ENCODE assay signal across 7 mouse cellular contexts in genomic region chr17:56935363-56936131, GRCm38 (mm10). TPM values are rescaled to one million over a fixed set of nuclear protein-coding genes. Genes with fewer than 3 reads are reported as not detected.
A peak's percentile ranks its signal among the peaks of the same experiment; 100 is the strongest.
DNase-seq lines count a peak whose midpoint lies in the region; ATAC-seq lines count a peak whose summit lies in the region.

Mllt1 (minus strand) TSS chr17:56935415.

- DNase-seq in adrenal gland, adult 2 months, result peak; percentile 100
- DNase-seq in embryo, embryonic 11.5 days (ENCODE audit: low read depth, low spot score), result peak; percentile 97
- peak; percentile 98 to 99 for DNase-seq in gastrocnemius, postnatal 36 days
- peak; percentile 98 to 99 for DNase-seq in left cerebral cortex, postnatal 25 days (ENCODE audit: low spot score in 2 of 2)
- DNase-seq in midbrain, embryonic 10.5 days (ENCODE audit: low spot score), result peak; percentile 100
- peak; percentile 99 for DNase-seq in right cerebral cortex, postnatal 4 days

- peak within 1 kb of the TSS; percentile 80 for H3K27ac ChIP-seq in intestine, embryonic 15.5 days
- peak within 1 kb of the TSS; percentile 98 for H3K27ac ChIP-seq in midbrain, embryonic 10.5 days (replicated peaks)

- H3K9ac ChIP-seq in intestine, embryonic 15.5 days, result peak within 1 kb of the TSS; percentile 95

- H3K4me1 ChIP-seq in intestine, embryonic 15.5 days (replicated peaks), result peaks cover 21% of the 10 kb centered on the region
- H3K4me1 ChIP-seq in midbrain, embryonic 10.5 days, result peaks cover 35% of the 10 kb centered on the region

- H3K4me2 ChIP-seq in intestine, embryonic 15.5 days (replicated peaks), result peak within 1 kb of the TSS; percentile 90

- 4% methylated on average over 69 of the region's 76 CpGs for WGBS in intestine, embryonic 15.5 days
- 2% methylated on average over 76 of the region's 76 CpGs for WGBS in midbrain, embryonic 10.5 days

- ATAC-seq in intestine, embryonic 15.5 days, result peak; percentile 99

- intact Hi-C loops in gastrocnemius, postnatal 36 days (cut with DNase I), result loop anchor here (5.0 kb wide), 1 partner anchor 33 kb away; no protein-coding TSS in a partner anchor
- intact Hi-C loops in left cerebral cortex, postnatal 25 days (cut with DNase I), result loop anchor here (1.0 to 5.0 kb wide), 3 partner anchors 37 to 128 kb away; no protein-coding TSS in a partner anchor

- peak within 1 kb of the TSS; percentile 94 for H3K4me3 ChIP-seq in intestine, embryonic 15.5 days (replicated peaks)
- peak within 1 kb of the TSS; percentile 97 for H3K4me3 ChIP-seq in midbrain, embryonic 10.5 days

- H3K9me3 ChIP-seq in intestine, embryonic 15.5 days, result no peaks in the 10 kb centered on the region
- H3K9me3 ChIP-seq in midbrain, embryonic 10.5 days (replicated peaks), result no peaks in the 10 kb centered on the region

- H3K36me3 ChIP-seq in intestine, embryonic 15.5 days, result no peaks in the 10 kb centered on the region
- peaks cover 31% of the 10 kb centered on the region for H3K36me3 ChIP-seq in midbrain, embryonic 10.5 days

- H3K27me3 ChIP-seq in intestine, embryonic 15.5 days (replicated peaks), result no peaks in the 10 kb centered on the region
- H3K27me3 ChIP-seq in midbrain, embryonic 10.5 days (ENCODE audit: low read depth, poor library complexity, severe bottlenecking), result peaks cover 11% of the 10 kb centered on the region

RNA-seq across cellular contexts. Expression of gene Mllt1, which starts in this region (rescaled TPM):
- 10 to 100 TPM; 32.9 to 46.8 TPM for total RNA-seq in adrenal gland, adult 2 months (2021)
- 54.8 and 55.0 TPM in 2 replicates for polyA plus RNA-seq in adrenal gland, adult 2 months (2012; rRNA removed)
- 10 to 100 TPM; 16.6 to 17.6 TPM for total RNA-seq in gastrocnemius, postnatal 36 days (2021)
- polyA plus RNA-seq in intestine, embryonic 15.5 days (2015; fragmentation: Nextera tagmentation; extraction: Ambion mirVana), result 39.9 and 40.2 TPM in 2 replicates
- 10 to 100 TPM; 69.5 to 71.8 TPM for total RNA-seq in left cerebral cortex, postnatal 25 days (2021)
- polyA plus RNA-seq in midbrain, embryonic 10.5 days (2016; fragmentation: Nextera tagmentation; extraction: Ambion mirVana), result 67.7 and 77.8 TPM in 2 replicates

Comparison
In these comparisons a context has a peak if more than half of its experiments do, and no peak if none do; other contexts are left out.
1. Peak in every context shown above with its lines: DNase-seq, ATAC-seq, H3K4me3 ChIP-seq and H3K27ac ChIP-seq.